Mouse (Mus musculus) liver, embryonic 11.5 days (tissue): ENCODE data around the gene Mnx1. TPM values are rescaled to one million over a fixed set of nuclear protein-coding genes. Genes with fewer than 3 reads are reported as not detected.
A peak's percentile ranks its signal among the peaks of the same experiment; 100 is the strongest.

ENCODE experiments used
- ATAC-seq: fragments of 200-750 bp; cut with Nextera tagmentation; replicated peaks from 2 replicates; pipeline ENCODE4 v1.8.0; 2017; ENCODE audit warnings: moderate number of reproducible peaks, mild to moderate bottlenecking, moderate TSS enrichment, moderate library complexity; ENCODE audit not compliant: low FRiP score
- DNase-seq: peaks from one replicate; pipeline ENCODE4 v3.0.0-alpha.2; 2017; ENCODE audit warnings: low spot score
- H3K27ac ChIP-seq: fragments of 300-500 bp; sonication (generic); 2 replicates; pipeline ENCODE4 v1.5.1; 2014; ENCODE audit warnings: mild to moderate bottlenecking, low read depth, low read length, control low read depth
- H3K27me3 ChIP-seq: fragments of 300-500 bp; sonication (generic); replicated peaks from 2 replicates; pipeline ENCODE4 v1.6.1; 2014; ENCODE audit warnings: low read length, mixed read lengths; ENCODE audit not compliant: control insufficient read depth, insufficient read depth
- H3K36me3 ChIP-seq: fragments of 300-500 bp; sonication (generic); 2 replicates; pipeline ENCODE4 v1.6.1; 2014; ENCODE audit warnings: mild to moderate bottlenecking, low read length, moderate library complexity, mixed read lengths; ENCODE audit not compliant: control insufficient read depth, insufficient read depth
- H3K4me1 ChIP-seq: fragments of 300-500 bp; sonication (generic); replicated peaks from 2 replicates; pipeline ENCODE4 v1.6.1; 2014; ENCODE audit warnings: low read length, mixed read lengths; ENCODE audit not compliant: control insufficient read depth, insufficient read depth
- H3K4me2 ChIP-seq: fragments of 300-500 bp; sonication (generic); 2 replicates; pipeline ENCODE4 v1.6.1; 2014; ENCODE audit warnings: mild to moderate bottlenecking, control low read depth, moderate library complexity
- H3K4me3 ChIP-seq: fragments of 300-500 bp; sonication (generic); 2 replicates; pipeline ENCODE4 v1.5.1; 2014; ENCODE audit warnings: low read depth, low read length, control low read depth
- H3K9ac ChIP-seq: fragments of 300-500 bp; sonication (generic); 2 replicates; pipeline ENCODE4 v1.6.1; 2014; ENCODE audit warnings: low read depth, low read length, control low read depth
- H3K9me3 ChIP-seq: fragments of 300-500 bp; sonication (generic); 2 replicates; pipeline ENCODE4 v1.6.1; 2016; ENCODE audit warnings: low read length, inconsistent platforms, mixed read lengths; ENCODE audit not compliant: control insufficient read depth
- WGBS: fragments of 180-500 bp; shearing (Covaris S2); extraction: QIAGEN DNeasy Blood & Tissue Kit; methylation state at CpG from one replicate; pipeline ENCODE4 v1.1.7; 2014; 5-methylcytosine and 5-hydroxymethylcytosine counted together
- polyA plus RNA-seq: library from polyadenylated mRNA; unstranded; fragments of >200 nt; fragmentation: Nextera tagmentation; extraction: Ambion mirVana; gene quantifications from 2 replicates; pipeline ENCODE4 v1.2.1, GENCODE M21; 2014

Gene Mnx1
- 0.11 and 0.12 TPM in 2 replicates for polyA plus RNA-seq

- Histone ChIP-seq H3K36me3 (no peaks in the 10 kb centered on the region), H3K4me2 (peak within 1 kb of the TSS; percentile 57), H3K27ac (no peak within 1 kb of the TSS), H3K4me1 (no peaks in the 10 kb centered on the region; the same call in 1 of the 2 replicates), H3K27me3 (peaks cover 100% of the 10 kb centered on the region), H3K9ac (no peak within 1 kb of the TSS), H3K9me3 (no peaks in the 10 kb centered on the region), H3K4me3 (peak within 1 kb of the TSS; percentile 35)
- WGBS: 1% methylated on average over 65 of the region's 65 CpGs
- no peak for ATAC-seq
- no peak for DNase-seq
Observed at GRCm38 (mm10) chr5:29478208-29479197, at the start of gene Mnx1. TSS of gene Mnx1 (minus strand) at chr5:29478470.

- H3K27ac ChIP-seq: no peak overlapping the region
- no peaks in the 10 kb centered on the region for H3K4me1 ChIP-seq
- H3K4me2 ChIP-seq: no peak overlapping the region
- H3K4me3 ChIP-seq: no peak overlapping the region
- H3K36me3 ChIP-seq: no peaks in the 10 kb centered on the region
- no peak overlapping the region for H3K9ac ChIP-seq
- ATAC-seq (peak; percentile 57), DNase-seq (no peak)
- 57% methylated on average over 5 of the region's 5 CpGs for WGBS
- H3K27me3 ChIP-seq: no peaks in the 10 kb centered on the region
- H3K9me3 ChIP-seq: no peaks in the 10 kb centered on the region
Observed at GRCm38 (mm10) chr5:29516432-29516831, 38.2 kb upstream of the Mnx1 start.

DNA sequence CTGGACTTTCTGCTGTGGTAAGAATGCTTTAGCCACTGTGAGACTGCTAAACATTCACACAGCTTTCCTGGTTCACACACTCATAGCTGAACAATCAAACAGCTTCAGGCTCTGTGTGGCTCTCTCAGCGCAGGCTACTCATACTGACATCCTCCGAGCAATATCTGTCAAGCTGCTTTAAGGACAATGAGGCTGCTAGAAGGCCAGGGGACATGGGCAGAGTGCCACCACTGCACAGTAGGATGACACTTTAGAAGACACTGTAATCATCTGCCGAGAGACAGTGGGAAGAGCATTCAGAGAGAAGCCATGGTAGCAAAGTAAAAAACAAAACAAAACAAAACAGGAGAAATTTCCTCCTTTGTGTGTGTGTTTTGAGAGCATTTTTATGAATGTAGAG is 37.6 kb upstream of the Mnx1 start:
- Histone ChIP-seq H3K4me2 (no peak overlapping the region), H3K9me3 (no peaks in the 10 kb centered on the region), H3K9ac (no peak overlapping the region), H3K36me3 (no peaks in the 10 kb centered on the region), H3K27ac (no peak overlapping the region), H3K27me3 (no peaks in the 10 kb centered on the region), H3K4me1 (no peaks in the 10 kb centered on the region), H3K4me3 (no peak overlapping the region)
- DNase-seq: no peak
- ATAC-seq: no peak
- 70% methylated on average over 3 of the region's 3 CpGs for WGBS

DNA sequence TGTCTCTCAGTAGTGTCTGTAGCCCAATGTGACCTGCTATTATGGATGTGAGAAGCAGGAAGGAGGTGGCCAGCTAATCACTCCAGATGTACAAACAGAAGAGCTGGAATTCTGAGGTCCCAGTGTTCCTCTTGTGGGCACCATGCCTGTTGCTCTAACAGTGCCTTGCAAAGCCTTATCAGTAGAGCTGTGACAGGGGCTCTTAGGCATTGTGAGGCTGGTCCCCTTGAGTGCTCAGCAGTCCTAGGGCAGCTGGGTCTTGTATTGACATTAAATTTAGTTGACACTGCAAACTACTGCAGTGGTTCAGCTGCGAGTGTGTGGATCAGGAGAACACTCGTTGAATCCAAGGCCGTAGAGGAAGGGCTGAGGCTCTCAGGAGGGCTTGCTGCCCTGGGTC is 28.7 kb upstream of the Mnx1 start:
- no peak overlapping the region for H3K4me3 ChIP-seq

DNA sequence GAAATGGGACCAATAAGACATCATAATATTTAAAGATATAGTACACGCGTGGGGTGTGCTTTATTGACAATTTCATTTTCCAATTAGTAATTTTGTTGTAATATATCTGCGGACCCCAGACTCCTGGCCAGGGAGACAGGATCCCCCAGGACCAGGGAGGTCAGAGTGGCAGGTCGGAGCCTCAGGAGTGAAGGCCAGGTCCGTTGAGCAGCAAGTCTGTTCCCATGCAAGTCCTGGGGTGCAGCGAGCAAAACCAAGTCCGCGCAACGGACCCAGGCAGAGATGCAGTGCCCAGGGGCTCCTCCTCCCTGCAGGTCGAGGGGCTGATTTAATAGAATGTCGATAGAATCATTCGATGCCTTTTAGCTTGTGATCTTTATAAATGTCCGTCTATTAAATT is 9.1 kb upstream of the Mnx1 start:
- H3K27ac ChIP-seq: no peak overlapping the region
- H3K36me3 ChIP-seq: no peaks in the 10 kb centered on the region
- H3K9ac ChIP-seq: no peak overlapping the region
- DNase-seq: no peak
- no peaks in the 10 kb centered on the region for H3K4me1 ChIP-seq
- H3K27me3 ChIP-seq: peaks cover 87% of the 10 kb centered on the region
- 32% methylated on average over 13 of the region's 13 CpGs for WGBS
- no peak overlapping the region for H3K4me3 ChIP-seq
- no peaks in the 10 kb centered on the region for H3K9me3 ChIP-seq
- no peak for ATAC-seq
- no peak overlapping the region for H3K4me2 ChIP-seq

More for the DNA sequence above, 28.7 kb upstream of the Mnx1 start:
- H3K36me3 ChIP-seq: no peaks in the 10 kb centered on the region
- whole genome bisulfite sequencing: 53% methylated on average over 3 of the region's 3 CpGs
- DNase-seq (no peak), ATAC-seq (no peak)
- no peak overlapping the region for H3K9ac ChIP-seq
- no peak overlapping the region for H3K4me2 ChIP-seq
- no peaks in the 10 kb centered on the region for H3K4me1 ChIP-seq
- H3K9me3 ChIP-seq: no peaks in the 10 kb centered on the region
- H3K27me3 ChIP-seq: no peaks in the 10 kb centered on the region
- H3K27ac ChIP-seq: no peak overlapping the region

DNA sequence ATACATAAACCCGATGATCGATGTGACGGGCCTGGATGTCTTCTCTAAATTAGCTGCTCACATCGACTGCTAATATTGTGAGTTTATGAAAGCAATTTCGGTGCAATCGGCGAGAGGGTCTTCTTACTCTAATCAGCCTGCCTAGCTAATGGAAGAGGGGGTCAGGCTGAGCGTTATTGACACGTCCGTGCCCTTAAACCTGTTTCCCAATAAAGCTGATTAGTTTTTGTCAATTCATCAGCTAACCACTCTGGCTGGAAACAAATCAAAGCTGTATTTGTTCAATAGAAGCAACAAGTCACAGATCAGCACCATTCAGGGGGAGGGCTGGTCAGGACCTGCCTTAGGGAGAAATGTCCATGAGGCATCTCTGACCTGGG is 7.7 kb upstream of the Mnx1 start:
- Histone ChIP-seq H3K27ac (no peak overlapping the region), H3K4me1 (no peaks in the 10 kb centered on the region), H3K27me3 (peaks cover 92% of the 10 kb centered on the region), H3K4me2 (no peak overlapping the region), H3K9ac (no peak overlapping the region), H3K4me3 (no peak overlapping the region), H3K9me3 (no peaks in the 10 kb centered on the region), H3K36me3 (no peaks in the 10 kb centered on the region)
- 7% methylated on average over 10 of the region's 10 CpGs for WGBS
- ATAC-seq (no peak), DNase-seq (no peak)

- no peak overlapping the region for H3K9ac ChIP-seq
- WGBS: 6% methylated on average over 38 of the region's 38 CpGs
- no peaks in the 10 kb centered on the region for H3K36me3 ChIP-seq
- no peak overlapping the region for H3K4me2 ChIP-seq
- no peaks in the 10 kb centered on the region for H3K9me3 ChIP-seq
- no peaks in the 10 kb centered on the region for H3K4me1 ChIP-seq
- no peak overlapping the region for H3K27ac ChIP-seq
- no peak for DNase-seq
- H3K4me3 ChIP-seq: no peak overlapping the region
- ATAC-seq: no peak
- peaks cover 97% of the 10 kb centered on the region for H3K27me3 ChIP-seq
Observed at GRCm38 (mm10) chr5:29484965-29485940, 7.0 kb upstream of the Mnx1 start.

- DNase-seq: no peak
- 12% methylated on average over 4 of the region's 4 CpGs for WGBS
- no peak overlapping the region for H3K4me2 ChIP-seq
Observed at GRCm38 (mm10) chr5:29483801-29484200, 5.5 kb upstream of the Mnx1 start.

More at GRCm38 (mm10) chr5:29483801-29484200, 5.5 kb upstream of the Mnx1 start:
- Histone ChIP-seq H3K9ac (no peak overlapping the region), H3K4me3 (no peak overlapping the region), H3K27me3 (peaks cover 97% of the 10 kb centered on the region), H3K27ac (no peak overlapping the region), H3K9me3 (no peaks in the 10 kb centered on the region), H3K4me1 (no peaks in the 10 kb centered on the region), H3K36me3 (no peaks in the 10 kb centered on the region)
- ATAC-seq: no peak
